Mouse (Mus musculus) ES-CJ7 (cell line): ENCODE measurements around the gene Disc1.

ENCODE experiments used
- DNase-seq: peaks from one replicate; pipeline ENCODE4 v3.0.0; 2011; ENCODE audit warnings: low read depth, low spot score

Disc1 gene

GRCm38 (mm10) chr8:125257660-125258059 lies 203.7 kb downstream of the Disc1 start:
- no peak for DNase-seq

- no peak for DNase-seq
These were observed 205.0 kb downstream of the Disc1 start for GRCm38 (mm10) chr8:125258806-125259500.

- no peak for DNase-seq
These were observed 214.2 kb downstream of the Disc1 start for GRCm38 (mm10) chr8:125268181-125268705.

- no peak for DNase-seq
These were observed 216.3 kb downstream of the Disc1 start for GRCm38 (mm10) chr8:125270292-125270691.

- no peak for DNase-seq
These were observed 217.4 kb downstream of the Disc1 start for GRCm38 (mm10) chr8:125271357-125271756.

GRCm38 (mm10) chr8:125272089-125272866 lies 218.3 kb downstream of the Disc1 start:
- no peak for DNase-seq

- DNase-seq: no peak
These were observed 223.2 kb downstream of the Disc1 start for GRCm38 (mm10) chr8:125277071-125277682.

- DNase-seq: no peak
These were observed 225.2 kb downstream of the Disc1 start for GRCm38 (mm10) chr8:125279156-125279555.

- DNase-seq: no peak
These were observed 225.9 kb downstream of the Disc1 start for GRCm38 (mm10) chr8:125279892-125280291.

GRCm38 (mm10) chr8:125282531-125282930 lies 228.5 kb downstream of the Disc1 start:
- DNase-seq: no peak

GRCm38 (mm10) chr8:125283542-125283941 lies 229.5 kb downstream of the Disc1 start:
- peak; percentile 24 for DNase-seq

- no peak for DNase-seq
These were observed 230.9 kb downstream of the Disc1 start for GRCm38 (mm10) chr8:125284875-125285274.

GRCm38 (mm10) chr8:125285391-125285790 lies 231.4 kb downstream of the Disc1 start:
- DNase-seq: no peak

- peak; percentile 37 for DNase-seq
These were observed 232.1 kb downstream of the Disc1 start for GRCm38 (mm10) chr8:125285966-125286681.

GRCm38 (mm10) chr8:125287311-125287710 lies 233.3 kb downstream of the Disc1 start:
- no peak for DNase-seq

GRCm38 (mm10) chr8:125287841-125288341 lies 233.9 kb downstream of the Disc1 start:
- no peak for DNase-seq

GRCm38 (mm10) chr8:125291506-125291905 lies 237.5 kb downstream of the Disc1 start:
- DNase-seq: no peak

GRCm38 (mm10) chr8:125291932-125292717 lies 238.1 kb downstream of the Disc1 start:
- peak; percentile 36 for DNase-seq

GRCm38 (mm10) chr8:125292933-125293591 lies 239.1 kb downstream of the Disc1 start:
- DNase-seq: no peak

- DNase-seq: no peak
These were observed 245.3 kb downstream of the Disc1 start for GRCm38 (mm10) chr8:125299248-125299647.
